Mouse (Mus musculus) CH12.LX (cell line): ENCODE results near the gene Fbln7. TPM values are rescaled to one million over a fixed set of nuclear protein-coding genes. Genes with fewer than 3 reads are reported as not detected.

Source experiments
- DNase-seq: peaks from one replicate; pipeline ENCODE4 v3.0.0-alpha.2; 2013; ENCODE audit errors: extremely low read depth
- H3K27ac ChIP-seq: 2 replicates; pipeline ENCODE4 v1.5.1; 2012; ENCODE audit warnings: low read depth, mild to moderate bottlenecking, control low read depth, moderate library complexity; ENCODE audit not compliant: insufficient read depth
- H3K27me3 ChIP-seq: replicated peaks from 2 replicates; pipeline ENCODE3; 2012; ENCODE audit warnings: inconsistent platforms
- H3K36me3 ChIP-seq, 2 experiments: replicated peaks in 1 of 2; 2 replicates each; pipeline versions ENCODE3 to v1.6.1; 2012; ENCODE audit warnings: inconsistent platforms in 1 of 2, low read length in 1 of 2, mild to moderate bottlenecking in 1 of 2, mixed read lengths in 1 of 2, moderate library complexity in 1 of 2; ENCODE audit not compliant: control insufficient read depth in 1 of 2, insufficient read depth in 1 of 2
- H3K4me1 ChIP-seq, 2 experiments: 2 replicates each; pipeline ENCODE4 v1.6.1; 2012; ENCODE audit warnings: inconsistent platforms in 1 of 2, moderate library complexity in 1 of 2; ENCODE audit not compliant: insufficient read depth in 2 of 2, control insufficient read depth in 1 of 2
- H3K4me2 ChIP-seq: 2 replicates; pipeline ENCODE4 v1.6.1; 2012; ENCODE audit warnings: low read depth, mild to moderate bottlenecking, control low read depth; ENCODE audit not compliant: poor library complexity, insufficient read depth, severe bottlenecking
- H3K4me3 ChIP-seq, 3 experiments: fragments of 150-350 bp in 1 of 3; sonication (generic) in 1 of 3; replicated peaks in 1 of 3; 2 replicates each; pipeline versions ENCODE3 to v1.5.1; 2011 to 2012; ENCODE audit warnings: low read depth in 2 of 3, low read length in 2 of 3, mild to moderate bottlenecking in 2 of 3, moderate library complexity in 2 of 3, control low read depth in 1 of 3, improper control_type of control experiment in 1 of 3, inconsistent platforms in 1 of 3, mixed read lengths in 1 of 3; ENCODE audit not compliant: poor library complexity in 1 of 3
- H3K79me2 ChIP-seq: replicated peaks from 2 replicates; pipeline ENCODE4 v1.6.1; 2012; ENCODE audit warnings: mild to moderate bottlenecking, moderate library complexity; ENCODE audit not compliant: control insufficient read depth, poor library complexity, insufficient read depth, severe bottlenecking; ENCODE audit errors: extremely low read depth
- H3K9ac ChIP-seq: 2 replicates; pipeline ENCODE4 v1.6.1; 2012; ENCODE audit warnings: low read depth, mild to moderate bottlenecking, control low read depth, moderate library complexity; ENCODE audit not compliant: insufficient read depth
- H3K9me3 ChIP-seq: replicated peaks from 2 replicates; pipeline ENCODE3; 2012; ENCODE audit warnings: low read length, inconsistent platforms, mixed read lengths
- BHLHE40 ChIP-seq: IDR thresholded peaks from 2 replicates; pipeline ENCODE4 v1.6.1; 2011; ENCODE audit warnings: mild to moderate bottlenecking, low read depth, low read length, improper control_type of control experiment
- CHD1 ChIP-seq: IDR thresholded peaks from 2 replicates; pipeline ENCODE4 v1.6.1; 2012; ENCODE audit warnings: low read depth, low read length, improper control_type of control experiment, inconsistent platforms
- CTCF ChIP-seq, 2 experiments: IDR thresholded peaks in 1 of 2; conservative IDR thresholded peaks in 1 of 2; 2 replicates each; pipeline ENCODE4 v1.5.1; 2011 to 2012; ENCODE audit warnings: low read depth in 2 of 2, low read length in 2 of 2, improper control_type of control experiment in 1 of 2, inconsistent platforms in 1 of 2, mild to moderate bottlenecking in 1 of 2, moderate library complexity in 1 of 2
- E2F4 ChIP-seq: IDR thresholded peaks from 2 replicates; pipeline ENCODE4 v1.6.1; 2011; ENCODE audit warnings: low read depth, low read length, improper control_type of control experiment; ENCODE audit not compliant: insufficient replicate concordance
- ELF1 ChIP-seq: IDR thresholded peaks from 2 replicates; pipeline ENCODE4 v1.6.1; 2014; ENCODE audit warnings: low read depth, mild to moderate bottlenecking, inconsistent platforms, low read length, improper control_type of control experiment
- EP300 ChIP-seq: IDR thresholded peaks from 2 replicates; pipeline ENCODE4 v1.6.1; 2011; ENCODE audit warnings: low read length, improper control_type of control experiment
- ETS1 ChIP-seq: conservative IDR thresholded peaks from 2 replicates; pipeline ENCODE4 v1.6.1; 2012; ENCODE audit warnings: low read depth, mild to moderate bottlenecking, inconsistent platforms, low read length, improper control_type of control experiment, moderate library complexity
- HCFC1 ChIP-seq: IDR thresholded peaks from 2 replicates; pipeline ENCODE4 v1.6.1; 2012; ENCODE audit warnings: low read depth, mild to moderate bottlenecking, inconsistent platforms, low read length, improper control_type of control experiment
- IRF4 ChIP-seq: IDR thresholded peaks from 2 replicates; pipeline ENCODE4 v1.6.1; 2014; ENCODE audit warnings: low read depth, mild to moderate bottlenecking, inconsistent platforms, low read length, improper control_type of control experiment
- JUN ChIP-seq: IDR thresholded peaks from 2 replicates; pipeline ENCODE4 v1.6.1; 2011; ENCODE audit warnings: low read depth, mild to moderate bottlenecking, low read length, improper control_type of control experiment, moderate library complexity; ENCODE audit not compliant: insufficient read depth
- JUND ChIP-seq: conservative IDR thresholded peaks from 2 replicates; pipeline ENCODE4 v1.6.1; 2011; ENCODE audit warnings: low read depth, low read length, improper control_type of control experiment
- MAFK ChIP-seq: IDR thresholded peaks from 2 replicates; pipeline ENCODE4 v1.6.1; 2011; ENCODE audit warnings: low read length, improper control_type of control experiment; ENCODE audit not compliant: insufficient replicate concordance
- MAX ChIP-seq: IDR thresholded peaks from 2 replicates; pipeline ENCODE4 v1.6.1; 2011; ENCODE audit warnings: low read length, improper control_type of control experiment
- MXI1 ChIP-seq: IDR thresholded peaks from 2 replicates; pipeline ENCODE4 v1.6.1; 2011; ENCODE audit warnings: mild to moderate bottlenecking, low read depth, low read length, improper control_type of control experiment
- MYC ChIP-seq: IDR thresholded peaks from 2 replicates; pipeline ENCODE4 v1.6.1; 2011; ENCODE audit warnings: low read depth, mild to moderate bottlenecking, improper control_type of control experiment, low read length
- NELFE ChIP-seq: IDR thresholded peaks from 2 replicates; pipeline ENCODE4 v1.6.1; 2011; ENCODE audit warnings: low read depth, low read length, improper control_type of control experiment
- POLR2A ChIP-seq: IDR thresholded peaks from 2 replicates; pipeline ENCODE4 v1.6.1; 2011; ENCODE audit warnings: low read depth, mild to moderate bottlenecking, improper control_type of control experiment, low read length
- POLR2AphosphoS2 ChIP-seq: IDR thresholded peaks from 2 replicates; pipeline ENCODE4 v1.6.1; 2011; ENCODE audit warnings: low read depth, low read length, improper control_type of control experiment
- RAD21 ChIP-seq: IDR thresholded peaks from 2 replicates; pipeline ENCODE4 v1.6.1; 2011; ENCODE audit warnings: low read depth, mild to moderate bottlenecking, low read length, improper control_type of control experiment, moderate library complexity
- SIN3A ChIP-seq: IDR thresholded peaks from 2 replicates; pipeline ENCODE4 v1.6.1; 2012; ENCODE audit warnings: low read length, improper control_type of control experiment, inconsistent platforms
- SMC3 ChIP-seq: IDR thresholded peaks from 2 replicates; pipeline ENCODE4 v1.6.1; 2011; ENCODE audit warnings: low read depth, low read length, improper control_type of control experiment
- TBP ChIP-seq: conservative IDR thresholded peaks from 2 replicates; pipeline ENCODE4 v1.6.1; 2011; ENCODE audit warnings: low read depth, low read length, improper control_type of control experiment
- TCF12 ChIP-seq: IDR thresholded peaks from 2 replicates; pipeline ENCODE4 v1.6.1; 2014; ENCODE audit warnings: low read depth, mild to moderate bottlenecking, inconsistent platforms, low read length, improper control_type of control experiment
- UBTF ChIP-seq: IDR thresholded peaks from 2 replicates; pipeline ENCODE4 v1.6.1; 2012; ENCODE audit warnings: low read depth, mild to moderate bottlenecking, inconsistent platforms, low read length, improper control_type of control experiment, moderate library complexity
- USF1 ChIP-seq: IDR thresholded peaks from 2 replicates; pipeline ENCODE4 v1.6.1; 2014; ENCODE audit warnings: low read depth, mild to moderate bottlenecking, inconsistent platforms, low read length, improper control_type of control experiment
- ZC3H11A ChIP-seq: IDR thresholded peaks from 2 replicates; pipeline ENCODE4 v1.6.1; 2012; ENCODE audit warnings: low read depth, mild to moderate bottlenecking, inconsistent platforms, low read length, improper control_type of control experiment
- ZNF384 ChIP-seq: IDR thresholded peaks from 2 replicates; pipeline ENCODE4 v1.6.1; 2012; ENCODE audit warnings: low read depth, low read length, improper control_type of control experiment, inconsistent platforms
- dilution Hi-C: fragments of 300-500 bp; cut with MboI; formaldehyde crosslinking; loops from 2 replicates; pipeline ENCODE4 v1.14.3; 2020; ENCODE audit warnings: low sequenced_read_pairs; ENCODE audit not compliant: extremely low pct_unique_long_range_greater_than_20kb, extremely low pct_ligation_motif_present
- in situ Hi-C: fragments of 300-500 bp; cut with MboI; formaldehyde crosslinking; loops from 3 replicates; pipeline ENCODE4 v1.14.3; 2019; ENCODE audit warnings: low sequenced_read_pairs, low pct_ligation_motif_present, low pct_unique_long_range_greater_than_20kb, mixed read lengths
- polyA plus RNA-seq: library from polyadenylated mRNA; unstranded; fragments of >175 nt; gene quantifications from 2 replicates; pipeline ENCODE4 v1.2.1, GENCODE M21; 2012; ENCODE audit warnings: low read depth; ENCODE audit not compliant: insufficient read length
- total RNA-seq, 2 experiments: library from RNA; depleted of rRNA; stranded (reverse); fragments of 300-350 nt in 1 of 2; fragments of >200 nt in 1 of 2; gene quantifications; 2 replicates each; pipeline ENCODE4 v1.2.3; 2012 to 2014

Fbln7 gene
- total and polyA plus RNA-seq, 3 experiments: not detected

- DNase-seq: peak; percentile 77
- H3K9me3 ChIP-seq: no peaks in the 10 kb centered on the region
- TF ChIP-seq IRF4: 0 out of 2 replicates have a peak, but pooled peaks have one; percentile 8
- peak; percentile 67 for TF ChIP-seq ZNF384
- TF ChIP-seq MYC: no peak
- no peak for TF ChIP-seq POLR2A
- TF ChIP-seq E2F4: 0 out of 2 replicates have a peak, but pooled peaks have one; percentile 56
- 0 out of 2 replicates have a peak, but pooled peaks have one; percentile 39 for TF ChIP-seq HCFC1
- TF ChIP-seq ETS1: 0 out of 2 replicates have a peak, but pooled peaks have one; percentile 26
- peak; percentile 63; the same call in 1 of the 2 replicates for TF ChIP-seq MXI1
- peak; percentile 85; the same call in 1 of the 2 replicates for TF ChIP-seq SIN3A
- TF ChIP-seq POLR2AphosphoS2: no peak
- no peak; the same call in 1 of the 2 replicates for TF ChIP-seq JUN
- peak; percentile 68; the same call in 1 of the 2 replicates for TF ChIP-seq MAFK
- TF ChIP-seq RAD21: peak; percentile 71
- TF ChIP-seq NELFE: no peak
- TF ChIP-seq BHLHE40: peak; percentile 92
- TF ChIP-seq SMC3: peak; percentile 72
- 0 out of 2 replicates have a peak, but pooled peaks have one; percentile 25 for TF ChIP-seq TBP
- peak; percentile 58 to 77 for TF ChIP-seq CTCF (conservative IDR thresholded peaks at IDR 0.05 in 1 of 2, IDR thresholded peaks at IDR 0.05 in 1 of 2; ENCODE audit: low read depth in 2 of 2, low read length in 2 of 2)
- no peak for TF ChIP-seq USF1
- 0 out of 2 replicates have a peak, but pooled peaks have one; percentile 26 for TF ChIP-seq JUND
- no peak for TF ChIP-seq UBTF
- TF ChIP-seq MAX: no peak
- TF ChIP-seq EP300: no peak
- no peak for TF ChIP-seq CHD1
- TF ChIP-seq ZC3H11A: no peak; the same call in 1 of the 2 replicates
- TF ChIP-seq ELF1: no peak
- TF ChIP-seq TCF12: 0 out of 2 replicates have a peak, but pooled peaks have one; percentile 40
- TF ChIP-seq, all 38 proteins: peak for 15
- Histone ChIP-seq H3K27ac (peak overlapping the region; percentile 55), H3K27me3 (no peaks in the 10 kb centered on the region), H3K4me2 (peak overlapping the region; percentile 62), H3K36me3 (peaks cover 0 to 7% of the 10 kb centered on the region in 2 experiments), H3K79me2 (0 out of 2 replicates have a peak, but pooled peaks cover 3% of the 10 kb centered on the region), H3K4me3 (peak overlapping the region; percentile 62 to 76 (median 73)), H3K9ac (peak overlapping the region; percentile 51; the same call in 1 of the 2 replicates), H3K4me1 (peaks cover 0 to 11% of the 10 kb centered on the region in 2 experiments; a peak in 3 of 4 replicates)
- dilution Hi-C loops (no loop called here), in situ Hi-C loops (loop anchor here (5.0 kb wide), 1 partner anchor 120 kb away; the partner anchor contains the start of gene Mertk)
Observed at GRCm38 (mm10) chr2:128817387-128817785, 45.4 kb upstream of the Fbln7 start.
